Mouse (Mus musculus): Measurements from ENCODE around the gene Lpp.

DNA sequence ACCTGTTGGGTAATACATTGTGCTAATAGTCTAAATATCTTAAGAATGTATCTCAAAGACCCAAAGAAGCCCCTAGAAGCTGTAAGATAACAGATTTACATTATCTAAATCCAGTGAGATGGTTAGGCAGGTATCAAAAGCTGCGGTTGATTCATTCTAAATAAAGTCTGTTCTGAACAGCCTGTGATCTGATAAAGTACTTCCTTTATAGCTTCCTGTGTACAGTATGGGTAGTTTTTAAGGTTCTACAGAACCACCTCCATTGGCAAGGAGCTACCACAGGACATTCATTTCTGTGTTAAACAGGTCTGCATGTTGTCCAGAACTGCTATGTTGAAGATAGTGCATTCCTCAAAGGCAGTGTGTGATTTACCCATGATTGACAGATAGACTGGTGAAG is 554.2 kb downstream of the Lpp start:
- TF ChIP-seq CTCF (IDR thresholded peaks at IDR 0.05; ENCODE audit: low read depth, low read length) (no peak), GATA1 (IDR thresholded peaks at IDR 0.05; ENCODE audit: borderline replicate concordance, low read length) (no peak)
